Mouse (Mus musculus) left cerebral cortex, adult 8-10 months (tissue): ENCODE results near the gene Mvk. TPM values are rescaled to one million over a fixed set of nuclear protein-coding genes. Genes with fewer than 3 reads are reported as not detected.

Source experiments
- DNase-seq, 2 experiments: peaks; one replicate each; pipeline ENCODE4 v3.0.0; 2022; ENCODE audit warnings: low spot score in 2 of 2
- microRNA-seq, 2 experiments: library from miRNA; unstranded; fragments of <30 nt; microRNA quantifications; one replicate each; pipeline ENCODE4 v1.2.0; 2022
- total RNA-seq, 4 experiments: library from RNA; stranded (reverse); gene quantifications; 2 replicates each; pipeline ENCODE4 v1.2.4; 2022

Mvk gene
- total RNA-seq, 4 experiments from 2014 or later: 26.6 to 33.4 (median 29.9) TPM

DNA sequence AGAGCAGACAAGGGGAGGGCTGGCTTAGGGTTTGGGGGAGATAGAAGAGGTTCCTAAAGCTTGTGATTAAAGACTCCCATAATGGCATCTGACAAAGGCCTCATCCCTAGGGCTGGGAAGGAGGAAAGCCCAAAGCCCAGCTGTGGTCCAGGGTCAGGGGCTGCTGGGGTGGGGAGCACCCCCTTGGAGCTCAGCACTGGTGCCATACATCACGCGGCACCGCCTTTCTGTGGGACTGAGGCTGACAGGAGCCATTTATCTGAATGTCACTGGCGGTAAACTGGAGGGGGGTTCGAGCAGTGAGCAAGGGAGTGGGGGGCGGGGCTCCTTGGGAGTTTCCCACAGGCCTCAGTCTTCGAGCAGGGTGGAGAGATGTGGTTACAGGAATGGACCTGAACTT lies 65.4 kb downstream of the Mvk start:
- no peak for DNase-seq

Small RNAs within 50 kb of the gene (microRNA-seq; reads per million reads assigned to microRNA genes)
- gene Mir7027: 0 to 0.66 reads per million in 2 experiments

Other genes with a start within 250 kb of the Mvk start
- not detected for gene Foxn4, start 170.5 kb upstream of the Mvk start, total RNA-seq
- 1 to 10 TPM; 2.1 to 2.6 (median 2.4) TPM for gene Myo1h, start 155.1 kb upstream of the Mvk start, total RNA-seq
- gene Kctd10, start 63.8 kb upstream of the Mvk start, total RNA-seq: 10 to 100 TPM; 53.3 to 58.4 (median 56.9) TPM
- gene Ube3b, start 63.7 kb upstream of the Mvk start, total RNA-seq: 10 to 100 TPM; 82.5 to 88.8 (median 85.0) TPM
- 10 to 100 TPM; 19.0 to 21.0 (median 19.7) TPM for gene Mmab, start 209 bp upstream of the Mvk start, total RNA-seq
- gene Fam222a, start 123.7 kb downstream of the Mvk start, total RNA-seq: 10 to 100 TPM in 3 of 4 experiments, 1 to 10 TPM in 1; 8.6 to 12.8 (median 11.6) TPM
- gene Trpv4, start 214.2 kb downstream of the Mvk start, total RNA-seq: 1 to 10 TPM; 1.1 to 2.4 (median 1.5) TPM
- 10 to 100 TPM; 33.0 to 39.0 (median 35.4) TPM for gene Gltp, start 246.7 kb downstream of the Mvk start, total RNA-seq